Comparison of ENCODE assay signal across 8 mouse cellular contexts in genomic region chr8:121125311-121125876, GRCm38 (mm10). TPM values are rescaled to one million over a fixed set of nuclear protein-coding genes. Genes with fewer than 3 reads are reported as not detected.
A peak's percentile ranks its signal among the peaks of the same experiment; 100 is the strongest.
DNase-seq lines count a peak whose midpoint lies in the region; ATAC-seq lines count a peak whose summit lies in the region.

No protein-coding gene starts in this region.

- peak overlapping the region; percentile 24 for H3K4me3 ChIP-seq in hindbrain, embryonic 16.5 days (ENCODE audit: low read length)
- H3K4me3 ChIP-seq in midbrain, embryonic 15.5 days, result peak overlapping the region; percentile 2; the same call in 1 of the 2 replicates

- no peaks in the 10 kb centered on the region for H3K36me3 ChIP-seq in hindbrain, embryonic 16.5 days (ENCODE audit: control insufficient read depth, insufficient read depth, low read length)
- H3K36me3 ChIP-seq in midbrain, embryonic 15.5 days (replicated peaks), result no peaks in the 10 kb centered on the region

- H3K27ac ChIP-seq in hindbrain, embryonic 16.5 days (ENCODE audit: low read depth, low read length), result no peak overlapping the region
- no peak overlapping the region for H3K27ac ChIP-seq in midbrain, embryonic 15.5 days

- H3K4me2 ChIP-seq in hindbrain, embryonic 16.5 days (ENCODE audit: low read length), result peak overlapping the region; percentile 51
- peak overlapping the region; percentile 33 for H3K4me2 ChIP-seq in midbrain, embryonic 15.5 days

- intact Hi-C loops in gastrocnemius, postnatal 14 days (cut with DNase I; ENCODE audit: low total_unique reads), result loop anchor here (5.0 kb wide), 1 partner anchor 272 kb away; no protein-coding TSS in a partner anchor

- peak; percentile 75 for ATAC-seq in common myeloid progenitor, adult 5-6 weeks (replicated peaks; ENCODE audit: low read depth, poor library complexity, severe bottlenecking)
- ATAC-seq in hindbrain, embryonic 16.5 days, result peak; percentile 69; the same call in 1 of the 2 replicates
- 0 out of 2 replicates have a peak, but pooled peaks have one; percentile 42 for ATAC-seq in midbrain, embryonic 15.5 days (replicated peaks)

- no peaks in the 10 kb centered on the region for H3K9me3 ChIP-seq in hindbrain, embryonic 16.5 days (ENCODE audit: control insufficient read depth, low read length)
- no peaks in the 10 kb centered on the region for H3K9me3 ChIP-seq in midbrain, embryonic 15.5 days

- H3K4me1 ChIP-seq in hindbrain, embryonic 16.5 days (ENCODE audit: control insufficient read depth, insufficient read depth, low read depth, low read length), result peaks cover 17% of the 10 kb centered on the region
- H3K4me1 ChIP-seq in midbrain, embryonic 15.5 days, result peaks cover 18% of the 10 kb centered on the region

- no peak overlapping the region for H3K9ac ChIP-seq in hindbrain, embryonic 16.5 days (ENCODE audit: low read depth, low read length)
- H3K9ac ChIP-seq in midbrain, embryonic 15.5 days, result no peak overlapping the region

- peaks cover 77% of the 10 kb centered on the region for H3K27me3 ChIP-seq in hindbrain, embryonic 16.5 days (replicated peaks; ENCODE audit: control insufficient read depth, insufficient read depth, low read length)
- H3K27me3 ChIP-seq in midbrain, embryonic 15.5 days (replicated peaks), result peaks cover 97% of the 10 kb centered on the region

- WGBS in hindbrain, embryonic 16.5 days, result under 1% methylated on average over 35 of the region's 36 CpGs
- WGBS in midbrain, embryonic 15.5 days, result under 1% methylated on average over 35 of the region's 36 CpGs

- peak; percentile 88 for DNase-seq in Muller cell, postnatal 12 days (ENCODE audit: inconsistent ontology term)
- peak; percentile 57 for DNase-seq in gastrocnemius, postnatal 14 days
- DNase-seq in liver, result peak; percentile 65
- peak; percentile 8 for DNase-seq in telencephalon, adult 2 months (ENCODE audit: low read depth, low spot score)
- no peak for DNase-seq in cerebellum, adult 9-11 months

RNA-seq across cellular contexts. Expression of gene Foxl1, which starts 2.3 kb away (rescaled TPM):
- not detected in 2 replicates for total RNA-seq in common myeloid progenitor, adult 5-6 weeks (2017)
- under 1 TPM in 1 of 2 experiments, not detected in 1; 0.10 TPM for total RNA-seq in gastrocnemius, postnatal 14 days (2021)
- polyA plus RNA-seq in hindbrain, embryonic 16.5 days (2015; fragmentation: Nextera tagmentation; extraction: Ambion mirVana), result 0.09 and 0.16 TPM in 2 replicates
- 0.12 and 0.18 TPM in 2 replicates for polyA plus RNA-seq in midbrain, embryonic 15.5 days (2015; fragmentation: Nextera tagmentation; extraction: Ambion mirVana)

RNA-seq across cellular contexts. Expression of gene Foxc2, which starts 9.4 kb away (rescaled TPM):
- total RNA-seq in common myeloid progenitor, adult 5-6 weeks (2017), result not detected in 2 replicates
- total RNA-seq in gastrocnemius, postnatal 14 days (2021), result under 1 TPM; 0.33 to 0.45 TPM
- 1.9 and 2.8 TPM in 2 replicates for polyA plus RNA-seq in hindbrain, embryonic 16.5 days (2015; fragmentation: Nextera tagmentation; extraction: Ambion mirVana)
- polyA plus RNA-seq in midbrain, embryonic 15.5 days (2015; fragmentation: Nextera tagmentation; extraction: Ambion mirVana), result 4.2 and 5.2 TPM in 2 replicates

RNA-seq across cellular contexts. Expression of gene Mthfsd, which starts 17.2 kb away (rescaled TPM):
- 7.1 and 12.0 TPM in 2 replicates for total RNA-seq in common myeloid progenitor, adult 5-6 weeks (2017)
- total RNA-seq in gastrocnemius, postnatal 14 days (2021), result 10 to 100 TPM; 12.5 to 13.0 TPM
- 45.2 and 46.3 TPM in 2 replicates for polyA plus RNA-seq in hindbrain, embryonic 16.5 days (2015; fragmentation: Nextera tagmentation; extraction: Ambion mirVana)
- 51.1 and 52.3 TPM in 2 replicates for polyA plus RNA-seq in midbrain, embryonic 15.5 days (2015; fragmentation: Nextera tagmentation; extraction: Ambion mirVana)

RNA-seq across cellular contexts. Expression of gene Foxf1, which starts 41.2 kb away (rescaled TPM):
- not detected in 2 replicates for total RNA-seq in common myeloid progenitor, adult 5-6 weeks (2017)
- under 1 TPM; 0.14 to 0.18 TPM for total RNA-seq in gastrocnemius, postnatal 14 days (2021)
- 1.1 and 1.3 TPM in 2 replicates for polyA plus RNA-seq in hindbrain, embryonic 16.5 days (2015; fragmentation: Nextera tagmentation; extraction: Ambion mirVana)
- polyA plus RNA-seq in midbrain, embryonic 15.5 days (2015; fragmentation: Nextera tagmentation; extraction: Ambion mirVana), result 1.0 and 1.6 TPM in 2 replicates
